Mouse (Mus musculus) heart, embryonic 10.5 days (tissue): ENCODE results near the gene Zfp746. TPM values are rescaled to one million over a fixed set of nuclear protein-coding genes. Genes with fewer than 3 reads are reported as not detected.

Experiments used
- DNase-seq: peaks from one replicate; pipeline ENCODE4 v3.0.0-alpha.2; 2017; ENCODE audit warnings: low spot score
- H3K27ac ChIP-seq: fragments of 300-500 bp; sonication (generic); 2 replicates; pipeline ENCODE4 v1.5.1; 2016; ENCODE audit warnings: mild to moderate bottlenecking
- H3K27me3 ChIP-seq: fragments of 300-500 bp; sonication (generic); 2 replicates; pipeline ENCODE4 v1.6.1; 2016; ENCODE audit warnings: mild to moderate bottlenecking; ENCODE audit not compliant: poor library complexity, insufficient read depth, severe bottlenecking
- H3K36me3 ChIP-seq: fragments of 300-500 bp; sonication (generic); 2 replicates; pipeline ENCODE4 v1.6.1; 2016; ENCODE audit warnings: mild to moderate bottlenecking, moderate library complexity
- H3K4me1 ChIP-seq: fragments of 300-500 bp; sonication (generic); 2 replicates; pipeline ENCODE4 v1.6.1; 2016; ENCODE audit warnings: mild to moderate bottlenecking
- H3K4me3 ChIP-seq: fragments of 300-500 bp; sonication (generic); 2 replicates; pipeline ENCODE4 v1.5.1; 2016; ENCODE audit warnings: mild to moderate bottlenecking, moderate library complexity
- H3K9me3 ChIP-seq: fragments of 300-500 bp; sonication (generic); 2 replicates; pipeline ENCODE4 v1.6.1; 2016; ENCODE audit warnings: mild to moderate bottlenecking, moderate library complexity
- WGBS: fragments of 180-500 bp; shearing (Covaris S2); methylation state at CpG from one replicate; pipeline ENCODE4 v1.1.7; 2016; 5-methylcytosine and 5-hydroxymethylcytosine counted together
- polyA plus RNA-seq: library from polyadenylated mRNA; unstranded; fragments of >200 nt; fragmentation: Nextera tagmentation; extraction: Ambion mirVana; gene quantifications from 2 replicates; pipeline ENCODE4 v1.2.1, GENCODE M21; 2016

Gene Zfp746
- polyA plus RNA-seq, 1 experiment from 2014 or later: 18.0 TPM

- Histone ChIP-seq H3K9me3 (no peaks in the 10 kb centered on the region), H3K27me3 (no peaks in the 10 kb centered on the region), H3K4me1 (no peaks in the 10 kb centered on the region), H3K36me3 (peaks cover 63% of the 10 kb centered on the region), H3K4me3 (no peak overlapping the region), H3K27ac (no peak overlapping the region)
- no peak for DNase-seq
- 90% methylated on average over 28 of the region's 28 CpGs for WGBS
Observed at GRCm38 (mm10) chr6:48063940-48064339, 22.5 kb downstream of the Zfp746 start.

GRCm38 (mm10) chr6:48060895-48061294 is 25.5 kb downstream of the Zfp746 start:
- Histone ChIP-seq H3K9me3 (no peaks in the 10 kb centered on the region), H3K4me1 (no peaks in the 10 kb centered on the region), H3K36me3 (peaks cover 36% of the 10 kb centered on the region), H3K4me3 (no peak overlapping the region), H3K27ac (no peak overlapping the region), H3K27me3 (no peaks in the 10 kb centered on the region; the same call in 1 of the 2 replicates)
- DNase-seq: peak; percentile 72
- 87% methylated on average over 1 of the region's 1 CpGs for WGBS

- WGBS: 80% methylated on average over 2 of the region's 2 CpGs
Observed at GRCm38 (mm10) chr6:48060421-48060820, 26.0 kb downstream of the Zfp746 start.

GRCm38 (mm10) chr6:48052136-48052535 is 34.3 kb downstream of the Zfp746 start:
- Histone ChIP-seq H3K9me3 (no peaks in the 10 kb centered on the region), H3K4me1 (peaks cover 5% of the 10 kb centered on the region), H3K27ac (no peak overlapping the region), H3K27me3 (no peaks in the 10 kb centered on the region), H3K4me3 (no peak overlapping the region), H3K36me3 (no peaks in the 10 kb centered on the region)
- WGBS: 83% methylated on average over 6 of the region's 6 CpGs
- DNase-seq: no peak

More at GRCm38 (mm10) chr6:48060421-48060820, 26.0 kb downstream of the Zfp746 start:
- Histone ChIP-seq H3K9me3 (no peaks in the 10 kb centered on the region), H3K4me3 (no peak overlapping the region), H3K27ac (no peak overlapping the region), H3K36me3 (peaks cover 31% of the 10 kb centered on the region), H3K27me3 (no peaks in the 10 kb centered on the region; the same call in 1 of the 2 replicates), H3K4me1 (no peaks in the 10 kb centered on the region)
- DNase-seq: peak; percentile 68

- Histone ChIP-seq H3K4me1 (peaks cover 7% of the 10 kb centered on the region), H3K9me3 (no peaks in the 10 kb centered on the region), H3K27ac (no peak overlapping the region), H3K4me3 (no peak overlapping the region), H3K27me3 (no peaks in the 10 kb centered on the region), H3K36me3 (no peaks in the 10 kb centered on the region)
- WGBS: 73% methylated on average over 2 of the region's 2 CpGs
- DNase-seq: no peak
Observed at GRCm38 (mm10) chr6:48051666-48052065, 34.7 kb downstream of the Zfp746 start.

GRCm38 (mm10) chr6:48049273-48050065 is 36.9 kb downstream of the Zfp746 start:
- whole genome bisulfite sequencing: 63% methylated on average over 9 of the region's 9 CpGs
- Histone ChIP-seq H3K27ac (peak overlapping the region; percentile 92; the same call in 1 of the 2 replicates), H3K27me3 (peaks cover under 1% of the 10 kb centered on the region; the same call in 1 of the 2 replicates), H3K36me3 (peaks cover 4% of the 10 kb centered on the region), H3K4me3 (peak overlapping the region; percentile 85), H3K9me3 (no peaks in the 10 kb centered on the region), H3K4me1 (peaks cover 7% of the 10 kb centered on the region)
- DNase-seq: no peak

- H3K9me3 ChIP-seq: no peaks in the 10 kb centered on the region
- peaks cover 7% of the 10 kb centered on the region for H3K4me1 ChIP-seq
- H3K36me3 ChIP-seq: peaks cover 12% of the 10 kb centered on the region
- H3K27ac ChIP-seq: peak within 1 kb of the TSS; percentile 92
- H3K4me3 ChIP-seq: peak within 1 kb of the TSS; percentile 85
- peaks cover 9% of the 10 kb centered on the region; the same call in 1 of the 2 replicates for H3K27me3 ChIP-seq
- peak; percentile 92 for DNase-seq
- 2% methylated on average over 82 of the region's 82 CpGs for WGBS
Observed at GRCm38 (mm10) chr6:48048426-48049272, 37.7 kb downstream of the Zfp746 start, which contains the start of gene Zfp777. Gene Zfp777 (minus strand): TSS chr6:48048911.

GRCm38 (mm10) chr6:48047450-48048351 is 38.7 kb downstream of the Zfp746 start:
- Histone ChIP-seq H3K4me3 (peak overlapping the region; percentile 85), H3K9me3 (no peaks in the 10 kb centered on the region), H3K27me3 (peaks cover 13% of the 10 kb centered on the region; the same call in 1 of the 2 replicates), H3K27ac (peak overlapping the region; percentile 92), H3K4me1 (peaks cover 7% of the 10 kb centered on the region), H3K36me3 (peaks cover 22% of the 10 kb centered on the region)
- WGBS: 20% methylated on average over 121 of the region's 150 CpGs
- DNase-seq: no peak

GRCm38 (mm10) chr6:48047114-48047449 is 39.3 kb downstream of the Zfp746 start:
- H3K27me3 ChIP-seq: peaks cover 15% of the 10 kb centered on the region
- DNase-seq: no peak
- WGBS: 6% methylated on average over 12 of the region's 12 CpGs
- peak overlapping the region; percentile 85 for H3K4me3 ChIP-seq
- peak overlapping the region; percentile 92 for H3K27ac ChIP-seq
- no peaks in the 10 kb centered on the region for H3K9me3 ChIP-seq
- peaks cover 7% of the 10 kb centered on the region for H3K4me1 ChIP-seq
- H3K36me3 ChIP-seq: peaks cover 27% of the 10 kb centered on the region

GRCm38 (mm10) chr6:48032661-48033060 is 53.7 kb downstream of the Zfp746 start:
- H3K27ac ChIP-seq: no peak overlapping the region
- H3K36me3 ChIP-seq: peaks cover 90% of the 10 kb centered on the region
- no peak for DNase-seq

GRCm38 (mm10) chr6:48025905-48026660 is 60.3 kb downstream of the Zfp746 start:
- Histone ChIP-seq H3K36me3 (peaks cover 92% of the 10 kb centered on the region), H3K4me3 (no peak overlapping the region), H3K4me1 (no peaks in the 10 kb centered on the region), H3K27me3 (peaks cover 61% of the 10 kb centered on the region), H3K27ac (no peak overlapping the region), H3K9me3 (peaks cover 30% of the 10 kb centered on the region)
- DNase-seq: no peak
- WGBS: 84% methylated on average over 10 of the region's 10 CpGs

More at GRCm38 (mm10) chr6:48032661-48033060, 53.7 kb downstream of the Zfp746 start:
- H3K27me3 ChIP-seq: peaks cover 10% of the 10 kb centered on the region; the same call in 1 of the 2 replicates
- H3K4me3 ChIP-seq: no peak overlapping the region
- H3K9me3 ChIP-seq: no peaks in the 10 kb centered on the region
- no peaks in the 10 kb centered on the region for H3K4me1 ChIP-seq
